14 mouse cellular contexts compared by ENCODE assay signal in genomic region chr12:26646141-26646540, GRCm38 (mm10).
DNase-seq lines count a peak whose midpoint lies in the region; ATAC-seq and TF ChIP-seq lines count a peak whose summit lies in the region.
"Had no signal": no experiment of that assay in that cellular context is flagged by ENCODE, and none has a peak within 500 bp of the region (broad histone marks: within the 10 kb centered on the region; RNA-seq: fewer than 3 reads in every experiment).

No protein-coding gene starts in this region.

- DNase-seq in adrenal gland, adult (ENCODE audit: inconsistent age in 2 of 2, low spot score in 1 of 2) = peak; percentile 25 to 29
- DNase-seq in adrenal gland, postnatal 4 days (ENCODE audit: low spot score in 2 of 2) = no peak
- peak; percentile 10 for DNase-seq in kidney, adult 9 months
- no peak for DNase-seq in kidney, adult 11 months
- DNase-seq in ES-CJ7 (ENCODE audit: low read depth, low spot score) = peak; percentile 67
- peak; percentile 68 for DNase-seq in hindbrain, embryonic 11.5 days (ENCODE audit: low spot score)
- DNase-seq in testis, postnatal 10 days (ENCODE audit: low spot score) = no peak
- DNase-seq in layer of hippocampus, adult 2 months (ENCODE audit: low spot score in 2 of 2) = no peak
- DNase-seq: adrenal gland, postnatal 10 days; layer of hippocampus, adult 9-11 months had no signal

- H3K9me3 ChIP-seq in hindbrain, embryonic 11.5 days (ENCODE audit: control insufficient read depth, low read length) = no peaks in the 10 kb centered on the region
- H3K9me3 ChIP-seq: forebrain, embryonic 15.5 days; limb, embryonic 15.5 days; lung, embryonic 15.5 days had no signal

- no peaks in the 10 kb centered on the region for H3K27me3 ChIP-seq in hindbrain, embryonic 11.5 days (ENCODE audit: control insufficient read depth, insufficient read depth, low read length)
- H3K27me3 ChIP-seq: CH12.LX; forebrain, embryonic 15.5 days; limb, embryonic 15.5 days; lung, embryonic 15.5 days had no signal

- no peaks in the 10 kb centered on the region for H3K4me1 ChIP-seq in hindbrain, embryonic 11.5 days (replicated peaks; ENCODE audit: control insufficient read depth, insufficient read depth, low read length)
- H3K4me1 ChIP-seq: forebrain, embryonic 15.5 days; limb, embryonic 15.5 days; lung, embryonic 15.5 days had no signal

- H3K4me3 ChIP-seq in hindbrain, embryonic 11.5 days (ENCODE audit: low read depth, low read length) = no peak overlapping the region
- no peak overlapping the region for H3K4me3 ChIP-seq in layer of hippocampus, adult 2 months
- H3K4me3 ChIP-seq: forebrain, embryonic 15.5 days; limb, embryonic 15.5 days; lung, embryonic 15.5 days had no signal

- TF ChIP-seq CTCF in layer of hippocampus, adult 2 months (conservative IDR thresholded peaks at IDR 0.05) = no peak

- no peaks in the 10 kb centered on the region for H3K36me3 ChIP-seq in hindbrain, embryonic 11.5 days (ENCODE audit: control insufficient read depth, insufficient read depth, low read length)
- H3K36me3 ChIP-seq: forebrain, embryonic 15.5 days; limb, embryonic 15.5 days; lung, embryonic 15.5 days had no signal

- H3K4me2 ChIP-seq in hindbrain, embryonic 11.5 days (replicated peaks; ENCODE audit: low read depth, low read length) = no peak overlapping the region
- H3K4me2 ChIP-seq: forebrain, embryonic 15.5 days; limb, embryonic 15.5 days; lung, embryonic 15.5 days had no signal

- H3K9ac ChIP-seq in hindbrain, embryonic 11.5 days (ENCODE audit: low read depth, low read length) = no peak overlapping the region
- H3K9ac ChIP-seq: forebrain, embryonic 15.5 days; limb, embryonic 15.5 days; lung, embryonic 15.5 days had no signal

- H3K27ac ChIP-seq in hindbrain, embryonic 11.5 days (ENCODE audit: low read depth, low read length) = peak overlapping the region; percentile 1; the same call in 1 of the 2 replicates
- H3K27ac ChIP-seq in layer of hippocampus, adult 2 months = no peak overlapping the region
- H3K27ac ChIP-seq: forebrain, embryonic 15.5 days; limb, embryonic 15.5 days; lung, embryonic 15.5 days had no signal

- peak; percentile 72 for ATAC-seq in hindbrain, embryonic 11.5 days (ENCODE audit: low FRiP score)
- ATAC-seq: forebrain, embryonic 15.5 days had no signal

Comparison
In these comparisons a context has a peak if more than half of its experiments do, and no peak if none do; other contexts are left out.
1. DNase-seq: peak in adrenal gland, adult (2 of 2), kidney, adult 9 months (single experiment), ES-CJ7 (single experiment) and hindbrain, embryonic 11.5 days (single experiment); none in adrenal gland, postnatal 4 days (0 of 2), kidney, adult 11 months (single experiment), testis, postnatal 10 days (single experiment) and layer of hippocampus, adult 2 months (0 of 2).